Mouse (Mus musculus): ENCODE measurements at regions not wholly inside any gene's neighbourhood (a gene's known extent, or its start where the extent isn't known, plus 50 kb on each side); places are given as distances from the start of the nearest gene placed in this dataset.
A peak's percentile ranks its signal among the peaks of the same experiment; 100 is the strongest.

DNA sequence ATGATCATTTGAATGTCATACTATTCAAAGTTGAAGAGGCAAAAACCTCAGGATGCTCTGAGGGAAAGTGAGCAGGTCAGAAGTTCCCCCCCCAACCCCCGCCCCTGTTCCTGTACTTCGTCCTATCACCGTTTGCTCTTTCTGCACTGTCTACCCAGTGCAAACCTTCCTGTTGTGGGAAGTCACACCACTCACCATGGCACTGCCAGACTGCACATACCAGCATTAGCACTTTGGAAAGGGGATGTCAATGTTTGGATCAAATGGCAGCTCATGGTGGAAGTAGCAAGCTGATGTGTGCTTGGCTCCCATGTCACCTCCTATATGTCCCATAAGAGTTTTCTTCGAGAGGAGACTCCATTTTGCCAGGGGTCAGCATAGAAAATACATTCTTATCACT is 543.2 kb downstream of the Rnf144a start:
- 75% methylated on average over 4 of the region's 4 CpGs for WGBS
- Histone ChIP-seq H3K9ac (no peak overlapping the region), H3K36me3 (no peaks in the 10 kb centered on the region), H3K27me3 (replicated peaks) (no peaks in the 10 kb centered on the region), H3K4me3 (replicated peaks) (no peak overlapping the region), H3K9me3 (no peaks in the 10 kb centered on the region), H3K27ac (no peak overlapping the region), H3K4me1 (no peaks in the 10 kb centered on the region), H3K4me2 (no peak overlapping the region)
- no peak for ATAC-seq (ENCODE audit: insufficient read depth, low FRiP score, low read depth)

GRCm38 (mm10) chr12:25871001-25871461 is 544.0 kb downstream of the Rnf144a start:
- H3K4me1 ChIP-seq = no peaks in the 10 kb centered on the region
- WGBS = 62% methylated on average over 11 of the region's 11 CpGs
- H3K36me3 ChIP-seq = no peaks in the 10 kb centered on the region
- no peak overlapping the region for H3K4me2 ChIP-seq
- H3K4me3 ChIP-seq (replicated peaks) = no peak overlapping the region
- no peaks in the 10 kb centered on the region for H3K27me3 ChIP-seq (replicated peaks)
- H3K27ac ChIP-seq = no peak overlapping the region
- H3K9ac ChIP-seq = no peak overlapping the region
- H3K9me3 ChIP-seq = no peaks in the 10 kb centered on the region
- ATAC-seq (ENCODE audit: insufficient read depth, low FRiP score, low read depth) = no peak

DNA sequence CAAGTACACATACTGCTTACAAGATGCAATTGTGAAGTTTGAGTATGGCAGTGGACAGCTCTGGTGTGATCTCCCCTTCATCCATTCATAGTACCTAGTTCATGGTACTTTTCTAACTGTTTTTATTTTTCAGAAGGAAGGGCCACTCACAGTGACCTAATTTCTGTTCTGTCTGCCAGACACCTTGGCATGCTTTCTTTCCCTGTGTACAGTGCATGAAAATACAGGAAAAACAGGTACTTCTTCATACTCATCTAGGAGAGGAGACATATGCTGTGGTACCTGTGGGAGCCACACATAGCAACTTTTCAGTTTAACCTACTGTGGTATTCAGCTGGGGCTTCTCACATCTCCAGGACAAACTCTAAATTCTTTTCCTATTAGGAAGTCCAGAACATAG is 545.2 kb downstream of the Rnf144a start:
- Histone ChIP-seq H3K27me3 (replicated peaks) (no peaks in the 10 kb centered on the region), H3K27ac (no peak overlapping the region), H3K36me3 (no peaks in the 10 kb centered on the region), H3K4me2 (no peak overlapping the region), H3K9me3 (no peaks in the 10 kb centered on the region), H3K9ac (no peak overlapping the region), H3K4me1 (no peaks in the 10 kb centered on the region), H3K4me3 (replicated peaks) (no peak overlapping the region)
- no peak for ATAC-seq (ENCODE audit: insufficient read depth, low FRiP score, low read depth)

DNA sequence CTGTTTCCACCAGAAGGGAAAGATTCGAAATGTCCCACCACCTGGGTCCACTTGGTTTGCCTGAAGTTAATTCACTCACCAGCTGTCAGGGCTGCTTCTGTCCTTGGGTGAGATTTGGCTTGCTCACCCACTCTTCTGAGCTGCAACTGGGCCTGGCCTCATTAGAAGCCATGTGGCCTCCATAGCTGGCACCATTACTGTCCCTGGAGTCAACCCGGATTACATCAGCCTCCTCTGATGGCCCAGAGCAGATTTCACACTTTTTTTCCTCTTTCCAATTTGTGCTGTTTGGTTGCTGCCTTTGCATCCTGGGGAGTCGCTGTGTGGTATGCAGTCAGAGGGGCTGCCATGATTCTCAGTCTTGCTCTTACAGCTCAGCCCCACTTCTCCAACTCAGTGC is 550.0 kb downstream of the Rnf144a start:
- Histone ChIP-seq H3K4me2 (no peak overlapping the region), H3K27me3 (replicated peaks) (no peaks in the 10 kb centered on the region), H3K36me3 (no peaks in the 10 kb centered on the region), H3K27ac (no peak overlapping the region), H3K9me3 (no peaks in the 10 kb centered on the region), H3K9ac (no peak overlapping the region), H3K4me3 (replicated peaks) (no peak overlapping the region), H3K4me1 (no peaks in the 10 kb centered on the region)
- 81% methylated on average over 3 of the region's 3 CpGs for WGBS
- ATAC-seq (ENCODE audit: insufficient read depth, low FRiP score, low read depth) = no peak

DNA sequence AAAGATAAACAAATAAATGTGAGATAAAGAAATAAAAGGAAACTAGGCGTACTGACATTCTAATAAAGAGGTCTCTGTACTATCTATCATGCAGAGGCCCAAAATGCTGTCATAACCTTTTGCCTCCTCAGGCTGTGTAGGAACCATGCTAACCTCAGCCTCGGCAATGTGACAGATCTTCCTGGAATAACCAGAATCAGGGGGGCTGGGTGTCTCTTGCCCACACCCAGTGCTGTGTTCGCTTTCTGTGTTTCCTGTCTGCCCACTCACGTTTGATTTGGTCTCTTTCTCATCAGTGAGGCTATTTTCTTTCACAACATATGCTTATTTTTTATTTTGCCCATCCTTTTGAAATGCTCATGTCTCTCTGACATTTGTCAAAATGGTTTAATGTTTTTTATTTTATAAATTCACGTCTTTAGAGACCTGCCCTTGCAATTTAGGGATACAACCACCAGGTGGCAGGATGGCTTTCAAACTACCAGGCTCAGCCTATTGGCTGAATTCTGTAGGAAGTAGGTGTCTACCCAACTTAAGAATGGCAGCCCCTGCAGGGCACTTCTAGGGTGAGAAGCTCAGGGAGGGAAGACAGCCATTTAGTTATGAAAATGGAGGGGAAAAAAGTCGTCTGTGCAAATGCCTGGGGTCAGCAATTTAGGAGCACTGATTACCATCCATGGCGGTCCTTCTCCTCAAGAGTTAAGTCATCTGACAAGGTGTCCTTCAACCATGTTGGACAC is 550.8 kb downstream of the Rnf144a start:
- no peak overlapping the region for H3K4me2 ChIP-seq
- no peaks in the 10 kb centered on the region for H3K9me3 ChIP-seq
- no peak overlapping the region for H3K9ac ChIP-seq
- ATAC-seq (ENCODE audit: insufficient read depth, low FRiP score, low read depth) = no peak
- H3K36me3 ChIP-seq = no peaks in the 10 kb centered on the region
- no peak overlapping the region for H3K4me3 ChIP-seq (replicated peaks)
- H3K27me3 ChIP-seq (replicated peaks) = no peaks in the 10 kb centered on the region
- no peaks in the 10 kb centered on the region for H3K4me1 ChIP-seq
- 68% methylated on average over 7 of the region's 7 CpGs for WGBS
- no peak overlapping the region for H3K27ac ChIP-seq

- H3K27me3 ChIP-seq (replicated peaks) = no peaks in the 10 kb centered on the region
Observed at GRCm38 (mm10) chr12:25861100-25861499, 554.0 kb downstream of the Rnf144a start.

DNA sequence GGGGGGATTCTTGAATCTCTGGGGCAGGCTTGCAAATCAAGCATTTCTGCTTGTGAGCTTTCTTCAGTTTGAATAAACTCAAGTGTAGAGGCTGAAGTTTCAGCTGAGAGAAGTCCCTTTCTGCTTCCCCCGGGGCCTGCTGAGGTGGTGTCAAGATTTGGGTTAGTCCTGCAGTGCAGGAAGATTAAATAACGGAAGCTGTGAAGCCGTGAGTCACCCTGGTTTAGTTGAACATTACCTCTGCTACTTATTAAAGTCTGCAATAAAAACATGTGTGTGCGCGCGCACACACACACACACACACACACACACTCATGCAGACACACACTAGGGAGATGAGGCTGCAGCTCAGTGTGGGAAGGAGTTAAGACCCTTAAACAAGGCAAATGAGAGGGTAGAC is 556.7 kb downstream of the Rnf144a start:
- Histone ChIP-seq H3K9ac (no peak overlapping the region), H3K4me1 (no peaks in the 10 kb centered on the region), H3K4me3 (replicated peaks) (no peak overlapping the region), H3K27ac (no peak overlapping the region), H3K27me3 (replicated peaks) (no peaks in the 10 kb centered on the region), H3K4me2 (no peak overlapping the region), H3K36me3 (no peaks in the 10 kb centered on the region), H3K9me3 (no peaks in the 10 kb centered on the region)
- no peak for ATAC-seq (ENCODE audit: insufficient read depth, low FRiP score, low read depth)
- WGBS = 85% methylated on average over 6 of the region's 6 CpGs

More at GRCm38 (mm10) chr12:25861100-25861499, 554.0 kb downstream of the Rnf144a start:
- Histone ChIP-seq H3K4me2 (no peak overlapping the region), H3K9ac (no peak overlapping the region), H3K4me1 (no peaks in the 10 kb centered on the region), H3K27ac (no peak overlapping the region), H3K9me3 (no peaks in the 10 kb centered on the region), H3K36me3 (no peaks in the 10 kb centered on the region), H3K4me3 (replicated peaks) (no peak overlapping the region)
- no peak for ATAC-seq (ENCODE audit: insufficient read depth, low FRiP score, low read depth)
- WGBS = 72% methylated on average over 3 of the region's 3 CpGs

GRCm38 (mm10) chr12:25830057-25830456 is 585.0 kb downstream of the Rnf144a start:
- Histone ChIP-seq H3K36me3 (no peaks in the 10 kb centered on the region), H3K27me3 (replicated peaks) (no peaks in the 10 kb centered on the region), H3K4me3 (replicated peaks) (no peak overlapping the region), H3K4me2 (no peak overlapping the region), H3K9me3 (no peaks in the 10 kb centered on the region), H3K9ac (no peak overlapping the region), H3K27ac (no peak overlapping the region), H3K4me1 (no peaks in the 10 kb centered on the region)
- no peak for ATAC-seq (ENCODE audit: insufficient read depth, low FRiP score, low read depth)
- WGBS = 74% methylated on average over 7 of the region's 7 CpGs

- no peaks in the 10 kb centered on the region for H3K36me3 ChIP-seq
- H3K4me3 ChIP-seq (replicated peaks) = no peak overlapping the region
- no peak overlapping the region for H3K4me2 ChIP-seq
- no peak overlapping the region for H3K9ac ChIP-seq
- WGBS = 88% methylated on average over 2 of the region's 2 CpGs
- H3K27me3 ChIP-seq (replicated peaks) = no peaks in the 10 kb centered on the region
- no peaks in the 10 kb centered on the region for H3K9me3 ChIP-seq
- no peak for ATAC-seq (ENCODE audit: insufficient read depth, low FRiP score, low read depth)
- H3K27ac ChIP-seq = no peak overlapping the region
- no peaks in the 10 kb centered on the region for H3K4me1 ChIP-seq
Observed at GRCm38 (mm10) chr12:25827961-25828360, 587.1 kb downstream of the Rnf144a start.

DNA sequence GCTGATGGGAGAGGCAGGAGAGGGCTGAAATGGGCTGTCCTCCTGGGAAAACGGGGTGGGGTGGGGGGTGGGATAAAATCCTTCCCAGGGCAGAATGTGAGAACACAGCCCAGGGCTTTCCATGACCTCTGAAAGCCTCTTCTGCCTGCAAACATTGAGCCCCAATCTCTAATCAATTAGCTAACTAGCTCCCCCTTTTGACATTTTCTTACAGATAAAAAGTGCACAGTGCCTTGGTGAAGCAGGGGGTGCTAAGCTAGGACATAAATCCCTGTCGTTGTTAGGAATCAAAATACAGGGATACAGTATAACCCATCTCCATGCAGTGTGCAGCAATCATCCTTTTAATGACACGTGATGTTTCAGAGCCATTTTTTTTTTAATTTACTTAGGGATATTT is 588.1 kb downstream of the Rnf144a start:
- WGBS = 15% methylated on average over 3 of the region's 3 CpGs
- no peak for ATAC-seq (ENCODE audit: insufficient read depth, low FRiP score, low read depth)

DNA sequence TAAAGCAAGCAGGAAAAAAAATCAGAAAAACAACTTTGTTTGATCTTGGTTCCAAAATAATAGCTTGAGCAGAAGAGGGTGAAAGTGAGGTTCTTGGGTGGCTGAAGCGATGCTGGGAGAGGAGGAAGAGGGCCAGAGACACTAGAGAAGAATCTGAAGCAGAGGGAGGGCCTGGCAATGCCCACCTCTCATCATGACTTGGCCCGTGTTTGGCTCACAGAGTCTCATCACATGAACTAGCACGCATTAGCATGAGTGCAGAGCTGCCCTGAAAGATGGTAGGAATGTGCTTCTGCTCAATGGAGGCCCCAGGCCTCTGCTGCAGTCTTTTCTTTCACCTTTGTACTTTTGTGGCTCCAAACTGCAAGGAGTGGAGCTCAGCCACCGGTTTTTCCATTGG is 588.6 kb downstream of the Rnf144a start:
- Histone ChIP-seq H3K4me2 (no peak overlapping the region), H3K9ac (no peak overlapping the region), H3K27ac (no peak overlapping the region), H3K36me3 (no peaks in the 10 kb centered on the region), H3K9me3 (no peaks in the 10 kb centered on the region), H3K4me3 (replicated peaks) (no peak overlapping the region), H3K27me3 (replicated peaks) (no peaks in the 10 kb centered on the region), H3K4me1 (no peaks in the 10 kb centered on the region)
- no peak for ATAC-seq (ENCODE audit: insufficient read depth, low FRiP score, low read depth)
- 60% methylated on average over 4 of the region's 4 CpGs for WGBS

More for the DNA sequence above, 588.1 kb downstream of the Rnf144a start:
- H3K9ac ChIP-seq = no peak overlapping the region
- H3K9me3 ChIP-seq = no peaks in the 10 kb centered on the region
- H3K27ac ChIP-seq = no peak overlapping the region
- H3K4me2 ChIP-seq = no peak overlapping the region
- no peaks in the 10 kb centered on the region for H3K36me3 ChIP-seq
- no peaks in the 10 kb centered on the region for H3K27me3 ChIP-seq (replicated peaks)
- no peak overlapping the region for H3K4me3 ChIP-seq (replicated peaks)
- no peaks in the 10 kb centered on the region for H3K4me1 ChIP-seq

DNA sequence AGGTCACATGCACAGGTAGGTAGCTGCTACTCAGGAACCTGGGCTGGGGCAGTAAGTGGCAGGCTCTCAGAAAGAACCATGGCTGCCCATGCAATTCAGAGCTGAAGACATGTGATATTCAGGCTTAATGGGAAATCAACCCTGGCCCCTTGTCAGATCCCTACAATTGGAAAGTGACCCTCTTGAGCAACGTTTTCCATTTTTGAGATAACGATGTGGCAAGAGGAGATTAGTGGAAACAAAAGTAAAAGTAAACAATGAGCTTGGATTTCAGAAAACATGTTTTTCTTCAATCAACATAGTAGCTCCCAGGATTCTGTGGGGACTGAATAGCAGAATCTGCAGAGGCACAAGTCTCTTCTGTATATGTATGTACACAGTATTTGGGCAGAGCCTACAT is 598.8 kb downstream of the Rnf144a start:
- 39% methylated on average over 2 of the region's 2 CpGs for WGBS
- no peak overlapping the region for H3K4me2 ChIP-seq
- no peak overlapping the region for H3K27ac ChIP-seq
- no peak overlapping the region for H3K4me3 ChIP-seq (replicated peaks)
- ATAC-seq (ENCODE audit: insufficient read depth, low FRiP score, low read depth) = no peak
- no peaks in the 10 kb centered on the region for H3K4me1 ChIP-seq
- no peaks in the 10 kb centered on the region for H3K9me3 ChIP-seq
- no peaks in the 10 kb centered on the region for H3K27me3 ChIP-seq (replicated peaks)
- H3K36me3 ChIP-seq = no peaks in the 10 kb centered on the region
- no peak overlapping the region for H3K9ac ChIP-seq

GRCm38 (mm10) chr12:25795092-25795491 is 620.0 kb downstream of the Rnf144a start:
- no peaks in the 10 kb centered on the region for H3K27me3 ChIP-seq (replicated peaks)
- 11% methylated on average over 2 of the region's 2 CpGs for WGBS
- no peak for ATAC-seq (ENCODE audit: insufficient read depth, low FRiP score, low read depth)
- no peaks in the 10 kb centered on the region; the same call in 1 of the 2 replicates for H3K4me1 ChIP-seq
- no peak overlapping the region for H3K4me2 ChIP-seq
- H3K9me3 ChIP-seq = no peaks in the 10 kb centered on the region
- H3K4me3 ChIP-seq (replicated peaks) = no peak overlapping the region
- no peaks in the 10 kb centered on the region for H3K36me3 ChIP-seq
- H3K9ac ChIP-seq = no peak overlapping the region
- H3K27ac ChIP-seq = 0 out of 2 replicates have a peak overlapping the region, but pooled peaks have one; percentile 31
